8 mouse cellular contexts compared by ENCODE assay signal in genomic region chr3:51358660-51359557, GRCm38 (mm10). TPM values are rescaled to one million over a fixed set of nuclear protein-coding genes. Genes with fewer than 3 reads are reported as not detected.
DNase-seq lines count a peak whose midpoint lies in the region; ATAC-seq and TF ChIP-seq lines count a peak whose summit lies in the region.

No protein-coding gene starts in this region.

- H3K4me1 ChIP-seq in erythroblast, embryonic 14.5 days (ENCODE audit: control insufficient read depth): peaks cover 60% of the 10 kb centered on the region
- peaks cover 24% of the 10 kb centered on the region for H3K4me1 ChIP-seq in heart, embryonic 13.5 days
- H3K4me1 ChIP-seq in kidney, embryonic 16.5 days (ENCODE audit: insufficient read depth, low read length): peaks cover 14% of the 10 kb centered on the region
- peaks cover 45% of the 10 kb centered on the region for H3K4me1 ChIP-seq in liver, embryonic 15.5 days (replicated peaks)
- H3K4me1 ChIP-seq in stomach, postnatal 0 days (replicated peaks; ENCODE audit: control insufficient read depth, insufficient read depth): no peaks in the 10 kb centered on the region; the same call in 1 of the 2 replicates

- peak; percentile 86 for DNase-seq in CD4-positive, CD25-positive, alpha-beta regulatory T cell, adult 2 months (ENCODE audit: low read depth, low spot score)
- peak; percentile 70 for DNase-seq in adrenal gland, postnatal 25 days
- DNase-seq in natural killer cell, adult 2 months (ENCODE audit: low spot score in 2 of 2): peak; percentile 66 to 85
- DNase-seq in stomach, postnatal 0 days (ENCODE audit: low spot score): peak; percentile 74

- H3K9me3 ChIP-seq in erythroblast, embryonic 14.5 days (ENCODE audit: control insufficient read depth, low read length): peaks cover 3% of the 10 kb centered on the region; the same call in 1 of the 2 replicates
- H3K9me3 ChIP-seq in heart, embryonic 13.5 days: no peaks in the 10 kb centered on the region
- H3K9me3 ChIP-seq in kidney, embryonic 16.5 days (ENCODE audit: low read length): no peaks in the 10 kb centered on the region
- no peaks in the 10 kb centered on the region for H3K9me3 ChIP-seq in liver, embryonic 15.5 days (replicated peaks)
- no peaks in the 10 kb centered on the region for H3K9me3 ChIP-seq in stomach, postnatal 0 days (ENCODE audit: control insufficient read depth, low read length)

- H3K27me3 ChIP-seq in erythroblast, embryonic 14.5 days (ENCODE audit: control insufficient read depth): no peaks in the 10 kb centered on the region
- no peaks in the 10 kb centered on the region for H3K27me3 ChIP-seq in heart, embryonic 13.5 days (replicated peaks)
- 0 out of 2 replicates have a peak, but pooled peaks cover 2% of the 10 kb centered on the region for H3K27me3 ChIP-seq in kidney, embryonic 16.5 days (ENCODE audit: insufficient read depth, low read length)
- H3K27me3 ChIP-seq in liver, embryonic 15.5 days: 0 out of 2 replicates have a peak, but pooled peaks cover 2% of the 10 kb centered on the region
- no peaks in the 10 kb centered on the region for H3K27me3 ChIP-seq in stomach, postnatal 0 days (ENCODE audit: control insufficient read depth, insufficient read depth, low read length)

- peak; percentile 40 for ATAC-seq in heart, embryonic 13.5 days (ENCODE audit: extremely low read depth, insufficient number of reproducible peaks, low FRiP score, low TSS enrichment)
- peak; percentile 83 for ATAC-seq in kidney, embryonic 16.5 days (ENCODE audit: low FRiP score, low TSS enrichment)
- peak; percentile 77 for ATAC-seq in liver, embryonic 15.5 days (ENCODE audit: insufficient read depth)
- ATAC-seq in stomach, postnatal 0 days (ENCODE audit: low FRiP score, low TSS enrichment): peak; percentile 81

- no peak for TF ChIP-seq EP300 in stomach, postnatal 0 days (optimal IDR thresholded peaks at IDR 0.05)

- WGBS in heart, embryonic 13.5 days: under 1% methylated on average over 50 of the region's 50 CpGs
- WGBS in kidney, embryonic 16.5 days: under 1% methylated on average over 50 of the region's 50 CpGs
- under 1% methylated on average over 50 of the region's 50 CpGs for WGBS in liver, embryonic 15.5 days (ENCODE audit: insufficient replicate concordance)
- WGBS in stomach, postnatal 0 days: 2% methylated on average over 50 of the region's 50 CpGs

- peak overlapping the region; percentile 75 for H3K4me2 ChIP-seq in heart, embryonic 13.5 days
- H3K4me2 ChIP-seq in kidney, embryonic 16.5 days (replicated peaks; ENCODE audit: low read depth, low read length): peak overlapping the region; percentile 81
- peak overlapping the region; percentile 88 for H3K4me2 ChIP-seq in liver, embryonic 15.5 days
- H3K4me2 ChIP-seq in stomach, postnatal 0 days (replicated peaks; ENCODE audit: low read depth): peak overlapping the region; percentile 85

- peak overlapping the region; percentile 51 for H3K27ac ChIP-seq in heart, embryonic 13.5 days (replicated peaks)
- H3K27ac ChIP-seq in kidney, embryonic 16.5 days (ENCODE audit: low read length): 0 out of 2 replicates have a peak overlapping the region, but pooled peaks have one; percentile 1
- H3K27ac ChIP-seq in liver, embryonic 15.5 days (replicated peaks): peak overlapping the region; percentile 75
- peak overlapping the region; percentile 69 for H3K27ac ChIP-seq in stomach, postnatal 0 days (replicated peaks)

- peak overlapping the region; percentile 86 for H3K9ac ChIP-seq in heart, embryonic 13.5 days
- peak overlapping the region; percentile 71 for H3K9ac ChIP-seq in kidney, embryonic 16.5 days (replicated peaks; ENCODE audit: low read length)
- peak overlapping the region; percentile 56 for H3K9ac ChIP-seq in liver, embryonic 15.5 days
- H3K9ac ChIP-seq in stomach, postnatal 0 days (ENCODE audit: low read length): peak overlapping the region; percentile 65

- peak overlapping the region; percentile 75 for H3K4me3 ChIP-seq in erythroblast, embryonic 14.5 days (replicated peaks)
- H3K4me3 ChIP-seq in heart, embryonic 13.5 days: peak overlapping the region; percentile 63
- H3K4me3 ChIP-seq in kidney, embryonic 16.5 days (ENCODE audit: low read length): peak overlapping the region; percentile 64
- H3K4me3 ChIP-seq in liver, embryonic 15.5 days (replicated peaks): peak overlapping the region; percentile 66
- peak overlapping the region; percentile 61 for H3K4me3 ChIP-seq in stomach, postnatal 0 days (ENCODE audit: low read depth, low read length)

- H3K36me3 ChIP-seq in erythroblast, embryonic 14.5 days (ENCODE audit: control insufficient read depth): no peaks in the 10 kb centered on the region
- H3K36me3 ChIP-seq in heart, embryonic 13.5 days: no peaks in the 10 kb centered on the region
- H3K36me3 ChIP-seq in kidney, embryonic 16.5 days (ENCODE audit: insufficient read depth, low read length): no peaks in the 10 kb centered on the region
- H3K36me3 ChIP-seq in liver, embryonic 15.5 days (replicated peaks): no peaks in the 10 kb centered on the region
- no peaks in the 10 kb centered on the region for H3K36me3 ChIP-seq in stomach, postnatal 0 days (ENCODE audit: control insufficient read depth, insufficient read depth, low read length)

- no peak for TF ChIP-seq CTCF in stomach, postnatal 0 days (IDR thresholded peaks at IDR 0.05; ENCODE audit: low read depth)

RNA-seq across cellular contexts. Expression of gene Elf2, which starts 18.4 kb away (rescaled TPM):
- 84.4 and 88.0 TPM in 2 replicates for total RNA-seq in adrenal gland, postnatal 25 days (2021)
- polyA plus RNA-seq in erythroblast, embryonic 14.5 days (2012): 1.1 and 1.4 TPM in 2 replicates
- 50.7 and 57.8 TPM in 2 replicates for polyA plus RNA-seq in heart, embryonic 13.5 days (2015; fragmentation: Nextera tagmentation; extraction: Ambion mirVana)
- 62.9 and 64.4 TPM in 2 replicates for polyA plus RNA-seq in kidney, embryonic 16.5 days (2015; fragmentation: Nextera tagmentation; extraction: Ambion mirVana)
- 22.3 and 22.6 TPM in 2 replicates for polyA plus RNA-seq in liver, embryonic 15.5 days (2015; fragmentation: Nextera tagmentation; extraction: Ambion mirVana)
- 32.4 and 36.3 TPM in 2 replicates for polyA plus RNA-seq in stomach, postnatal 0 days (2015; fragmentation: Nextera tagmentation; extraction: Ambion mirVana)

RNA-seq across cellular contexts. Expression of gene Mgarp, which starts 37.6 kb away (rescaled TPM):
- total RNA-seq in adrenal gland, postnatal 25 days (2021): 637 and 688 TPM in 2 replicates
- polyA plus RNA-seq in erythroblast, embryonic 14.5 days (2012): 0.08 TPM in 2 replicates
- 11.7 and 12.2 TPM in 2 replicates for polyA plus RNA-seq in heart, embryonic 13.5 days (2015; fragmentation: Nextera tagmentation; extraction: Ambion mirVana)
- polyA plus RNA-seq in kidney, embryonic 16.5 days (2015; fragmentation: Nextera tagmentation; extraction: Ambion mirVana): 7.3 and 10.5 TPM in 2 replicates
- 1.3 and 1.9 TPM in 2 replicates for polyA plus RNA-seq in liver, embryonic 15.5 days (2015; fragmentation: Nextera tagmentation; extraction: Ambion mirVana)
- polyA plus RNA-seq in stomach, postnatal 0 days (2015; fragmentation: Nextera tagmentation; extraction: Ambion mirVana): 0.73 and 0.82 TPM in 2 replicates

RNA-seq across cellular contexts. Expression of gene Ndufc1, which starts 49.9 kb away (rescaled TPM):
- total RNA-seq in adrenal gland, postnatal 25 days (2021): 716 and 732 TPM in 2 replicates
- polyA plus RNA-seq in erythroblast, embryonic 14.5 days (2012): 4.2 and 5.7 TPM in 2 replicates
- polyA plus RNA-seq in heart, embryonic 13.5 days (2015; fragmentation: Nextera tagmentation; extraction: Ambion mirVana): 1,322 and 1,484 TPM in 2 replicates
- polyA plus RNA-seq in kidney, embryonic 16.5 days (2015; fragmentation: Nextera tagmentation; extraction: Ambion mirVana): 672 and 707 TPM in 2 replicates
- polyA plus RNA-seq in liver, embryonic 15.5 days (2015; fragmentation: Nextera tagmentation; extraction: Ambion mirVana): 308 and 386 TPM in 2 replicates
- 884 and 979 TPM in 2 replicates for polyA plus RNA-seq in stomach, postnatal 0 days (2015; fragmentation: Nextera tagmentation; extraction: Ambion mirVana)

RNA-seq across cellular contexts. Expression of gene Naa15, which starts 56.0 kb away (rescaled TPM):
- 56.0 and 65.8 TPM in 2 replicates for total RNA-seq in adrenal gland, postnatal 25 days (2021)
- polyA plus RNA-seq in erythroblast, embryonic 14.5 days (2012): 1.2 TPM in 2 replicates
- polyA plus RNA-seq in heart, embryonic 13.5 days (2015; fragmentation: Nextera tagmentation; extraction: Ambion mirVana): 35.7 and 44.6 TPM in 2 replicates
- 37.7 and 40.9 TPM in 2 replicates for polyA plus RNA-seq in kidney, embryonic 16.5 days (2015; fragmentation: Nextera tagmentation; extraction: Ambion mirVana)
- 20.4 and 22.3 TPM in 2 replicates for polyA plus RNA-seq in liver, embryonic 15.5 days (2015; fragmentation: Nextera tagmentation; extraction: Ambion mirVana)
- polyA plus RNA-seq in stomach, postnatal 0 days (2015; fragmentation: Nextera tagmentation; extraction: Ambion mirVana): 16.3 and 19.0 TPM in 2 replicates

Comparison
In these comparisons a context has a peak if more than half of its experiments do, and no peak if none do; other contexts are left out.
1. Peak in every context shown above with its lines: DNase-seq, ATAC-seq, H3K4me3 ChIP-seq and H3K27ac ChIP-seq.
2. H3K27ac ChIP-seq: peak in every context shown above with its lines; median percentile 75 in liver, embryonic 15.5 days; 69 in stomach, postnatal 0 days; 51 in heart, embryonic 13.5 days; 1 in kidney, embryonic 16.5 days.
3. RNA of gene Ndufc1, which starts 49.9 kb away (polyA plus RNA-seq): 1,322 to 1,484 TPM in heart, embryonic 13.5 days, 884 to 979 TPM in stomach, postnatal 0 days, 672 to 707 TPM in kidney, embryonic 16.5 days and 308 to 386 TPM in liver, embryonic 15.5 days; 4.2 to 5.7 TPM in erythroblast, embryonic 14.5 days; every median in the first group is over 10 times any median in the second.